Mouse (Mus musculus): ENCODE data around the gene Hist1h3f.
"Not testable (repeated sequence)": the region's sequence is repeated elsewhere in the genome, so short reads cannot be mapped to it uniquely, and the experiment has no call there.

DNA sequence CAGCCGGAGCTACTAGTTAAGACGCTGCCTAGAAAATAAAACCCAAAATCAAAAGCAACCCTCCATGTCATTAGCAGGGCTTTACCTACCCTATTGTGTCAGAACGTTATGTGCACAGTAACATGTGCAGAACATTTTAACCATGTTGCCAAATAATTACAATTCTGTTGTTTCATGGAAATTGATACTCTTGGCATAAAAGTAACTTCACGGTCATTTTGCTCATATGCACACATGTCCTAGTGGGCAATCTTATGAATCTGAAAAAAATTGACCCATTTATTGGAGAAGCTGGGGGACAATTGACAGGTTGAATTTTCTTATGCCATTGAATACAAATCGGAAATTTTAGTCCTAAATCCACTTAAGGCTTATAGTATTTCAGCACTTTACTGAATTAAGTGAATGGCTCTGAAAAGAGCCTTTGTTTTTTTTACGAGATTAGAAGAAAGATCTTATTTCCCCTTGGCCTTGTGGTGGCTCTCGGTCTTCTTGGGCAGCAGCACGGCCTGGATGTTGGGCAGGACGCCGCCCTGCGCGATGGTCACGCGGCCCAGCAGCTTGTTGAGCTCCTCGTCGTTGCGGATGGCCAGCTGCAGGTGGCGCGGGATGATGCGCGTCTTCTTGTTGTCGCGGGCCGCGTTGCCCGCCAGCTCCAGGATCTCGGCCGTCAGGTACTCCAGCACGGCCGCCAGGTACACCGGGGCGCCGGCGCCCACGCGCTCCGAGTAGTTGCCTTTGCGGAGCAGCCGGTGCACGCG, 26.6 kb downstream of the Hist1h3f start:
- not testable (repeated sequence) for TF ChIP-seq GATA1 (IDR thresholded peaks at IDR 0.05; ENCODE audit: borderline replicate concordance, low read length); FLI1 (IDR thresholded peaks at IDR 0.05; ENCODE audit: low read length)

Data from megakaryocyte, embryonic 14.5 days (primary cell).